Comparison of ENCODE assay signal across 18 mouse cellular contexts in genomic region chr8:47746304-47746703, GRCm38 (mm10).
"Had no signal": no experiment of that assay in that cellular context is flagged by ENCODE, and none has a peak within 500 bp of the region (broad histone marks: within the 10 kb centered on the region; RNA-seq: fewer than 3 reads in every experiment).

No protein-coding gene starts in this region.

- H3K9ac ChIP-seq: limb, embryonic 15.5 days; liver, embryonic 13.5 days; liver, postnatal 0 days; lung, embryonic 15.5 days; midbrain, embryonic 12.5 days; neural tube, embryonic 13.5 days; stomach, embryonic 15.5 days had no signal

- H3K9me3 ChIP-seq: limb, embryonic 15.5 days; liver, embryonic 13.5 days; lung, embryonic 15.5 days; megakaryocyte, embryonic 14.5 days; midbrain, embryonic 12.5 days; neural tube, embryonic 13.5 days; stomach, embryonic 15.5 days had no signal

- H3K36me3 ChIP-seq: limb, embryonic 15.5 days; liver, embryonic 13.5 days; lung, embryonic 15.5 days; midbrain, embryonic 12.5 days; neural tube, embryonic 13.5 days; stomach, embryonic 15.5 days had no signal

- DNase-seq: layer of hippocampus, adult 9-11 months; liver, embryonic 13.5 days; liver, postnatal 0 days; lung, postnatal 14 days; retina, postnatal 1 day; right cerebral cortex, postnatal 4 days; spleen, adult 18-20 months; thymus, adult 2 months; thymus, postnatal 25 days had no signal

- H3K4me2 ChIP-seq: limb, embryonic 15.5 days; liver, embryonic 13.5 days; lung, embryonic 15.5 days; midbrain, embryonic 12.5 days; neural tube, embryonic 13.5 days; stomach, embryonic 15.5 days had no signal

- H3K4me3 ChIP-seq: limb, embryonic 15.5 days; liver, embryonic 13.5 days; lung, embryonic 15.5 days; megakaryocyte, embryonic 14.5 days; midbrain, embryonic 12.5 days; neural tube, embryonic 13.5 days; stomach, embryonic 15.5 days had no signal

- H3K4me1 ChIP-seq: liver, embryonic 13.5 days; lung, embryonic 15.5 days; midbrain, embryonic 12.5 days; stomach, embryonic 15.5 days had no signal

- H3K27me3 ChIP-seq: limb, embryonic 15.5 days; liver, embryonic 13.5 days; lung, embryonic 15.5 days; midbrain, embryonic 12.5 days; stomach, embryonic 15.5 days had no signal

- H3K27ac ChIP-seq: limb, embryonic 15.5 days; liver, embryonic 13.5 days; lung, embryonic 15.5 days; macrophage; midbrain, embryonic 12.5 days; neural tube, embryonic 13.5 days; stomach, embryonic 15.5 days had no signal

- ATAC-seq: intestine, postnatal 0 days; liver, postnatal 0 days; midbrain, embryonic 16.5 days had no signal
